Mouse (Mus musculus): ENCODE results near the gene Tmem234. TPM values are rescaled to one million over a fixed set of nuclear protein-coding genes. Genes with fewer than 3 reads are reported as not detected.

Tmem234 gene
- polyA plus RNA-seq, 1 experiment from 2014 or later: 168 TPM

GRCm38 (mm10) chr4:129622120-129622802 lies 21.8 kb downstream of the Tmem234 start:
- DNase-seq (ENCODE audit: low spot score) (no peak), ATAC-seq (ENCODE audit: low FRiP score, low TSS enrichment) (no peak)
- Histone ChIP-seq H3K27ac (replicated peaks) (0 out of 2 replicates have a peak overlapping the region, but pooled peaks have one; percentile 2), H3K9ac (ENCODE audit: low read length) (0 out of 2 replicates have a peak overlapping the region, but pooled peaks have one; percentile 1), H3K9me3 (ENCODE audit: control insufficient read depth, low read length) (no peaks in the 10 kb centered on the region), H3K4me3 (ENCODE audit: low read depth, low read length) (no peak overlapping the region), H3K4me1 (replicated peaks; ENCODE audit: control insufficient read depth, insufficient read depth) (peaks cover 10% of the 10 kb centered on the region; the same call in 1 of the 2 replicates), H3K36me3 (ENCODE audit: control insufficient read depth, insufficient read depth, low read length) (peaks cover 4% of the 10 kb centered on the region; the same call in 1 of the 2 replicates), H3K4me2 (replicated peaks; ENCODE audit: low read depth) (peak overlapping the region; percentile 81), H3K27me3 (ENCODE audit: control insufficient read depth, insufficient read depth, low read length) (no peaks in the 10 kb centered on the region)
- TF ChIP-seq CTCF (IDR thresholded peaks at IDR 0.05; ENCODE audit: low read depth) (no peak), EP300 (optimal IDR thresholded peaks at IDR 0.05) (no peak)
- 76% methylated on average over 11 of the region's 11 CpGs for WGBS

GRCm38 (mm10) chr4:129622803-129623535 lies 22.5 kb downstream of the Tmem234 start:
- H3K4me2 ChIP-seq (replicated peaks; ENCODE audit: low read depth): peak overlapping the region; percentile 81
- peak overlapping the region; percentile 66 for H3K9ac ChIP-seq (ENCODE audit: low read length)
- WGBS: 25% methylated on average over 8 of the region's 8 CpGs
- H3K9me3 ChIP-seq (ENCODE audit: control insufficient read depth, low read length): no peaks in the 10 kb centered on the region
- H3K27me3 ChIP-seq (ENCODE audit: control insufficient read depth, insufficient read depth, low read length): no peaks in the 10 kb centered on the region
- peak overlapping the region; percentile 92 for H3K27ac ChIP-seq (replicated peaks)
- H3K4me3 ChIP-seq (ENCODE audit: low read depth, low read length): peak overlapping the region; percentile 62
- no peak for TF ChIP-seq CTCF (IDR thresholded peaks at IDR 0.05; ENCODE audit: low read depth)
- TF ChIP-seq EP300 (optimal IDR thresholded peaks at IDR 0.05): no peak
- H3K4me1 ChIP-seq (replicated peaks; ENCODE audit: control insufficient read depth, insufficient read depth): peaks cover 10% of the 10 kb centered on the region; the same call in 1 of the 2 replicates
- DNase-seq (ENCODE audit: low spot score) (no peak), ATAC-seq (ENCODE audit: low FRiP score, low TSS enrichment) (no peak)
- H3K36me3 ChIP-seq (ENCODE audit: control insufficient read depth, insufficient read depth, low read length): peaks cover 7% of the 10 kb centered on the region

- H3K4me3 ChIP-seq (ENCODE audit: low read depth, low read length): peak within 1 kb of the TSS; percentile 62
- peak within 1 kb of the TSS; percentile 66 for H3K9ac ChIP-seq (ENCODE audit: low read length)
- no peaks in the 10 kb centered on the region for H3K27me3 ChIP-seq (ENCODE audit: control insufficient read depth, insufficient read depth, low read length)
- no peak for ATAC-seq (ENCODE audit: low FRiP score, low TSS enrichment)
- peaks cover 7% of the 10 kb centered on the region; the same call in 1 of the 2 replicates for H3K4me1 ChIP-seq (replicated peaks; ENCODE audit: control insufficient read depth, insufficient read depth)
- no peak for TF ChIP-seq EP300 (optimal IDR thresholded peaks at IDR 0.05)
- TF ChIP-seq CTCF (IDR thresholded peaks at IDR 0.05; ENCODE audit: low read depth): no peak
- peak within 1 kb of the TSS; percentile 81 for H3K4me2 ChIP-seq (replicated peaks; ENCODE audit: low read depth)
- WGBS: under 1% methylated on average over 10 of the region's 10 CpGs
- DNase-seq (ENCODE audit: low spot score): peak; percentile 45
- no peaks in the 10 kb centered on the region for H3K9me3 ChIP-seq (ENCODE audit: control insufficient read depth, low read length)
- H3K27ac ChIP-seq (replicated peaks): peak within 1 kb of the TSS; percentile 92
- H3K36me3 ChIP-seq (ENCODE audit: control insufficient read depth, insufficient read depth, low read length): peaks cover 14% of the 10 kb centered on the region
Observed at GRCm38 (mm10) chr4:129623681-129624091, 23.2 kb downstream of the Tmem234 start, which contains the start of gene Ccdc28b. Ccdc28b (minus strand) TSS chr4:129623947.

- DNase-seq (ENCODE audit: low spot score): peak; percentile 87
- peak; percentile 85 for ATAC-seq (ENCODE audit: low FRiP score, low TSS enrichment)
- Histone ChIP-seq H3K9ac (ENCODE audit: low read length) (peak overlapping the region; percentile 66), H3K9me3 (ENCODE audit: control insufficient read depth, low read length) (no peaks in the 10 kb centered on the region), H3K4me2 (replicated peaks; ENCODE audit: low read depth) (peak overlapping the region; percentile 81), H3K4me3 (ENCODE audit: low read depth, low read length) (peak overlapping the region; percentile 62), H3K27me3 (ENCODE audit: control insufficient read depth, insufficient read depth, low read length) (no peaks in the 10 kb centered on the region), H3K4me1 (replicated peaks; ENCODE audit: control insufficient read depth, insufficient read depth) (peaks cover 7% of the 10 kb centered on the region; the same call in 1 of the 2 replicates), H3K36me3 (ENCODE audit: control insufficient read depth, insufficient read depth, low read length) (peaks cover 22% of the 10 kb centered on the region), H3K27ac (replicated peaks) (peak overlapping the region; percentile 92)
- WGBS: under 1% methylated on average over 18 of the region's 18 CpGs
- TF ChIP-seq CTCF (IDR thresholded peaks at IDR 0.05; ENCODE audit: low read depth) (no peak), EP300 (optimal IDR thresholded peaks at IDR 0.05) (no peak)
Observed at GRCm38 (mm10) chr4:129624281-129625028, 24.0 kb downstream of the Tmem234 start.

- Histone ChIP-seq H3K4me3 (ENCODE audit: low read depth, low read length) (peak overlapping the region; percentile 62), H3K4me2 (replicated peaks; ENCODE audit: low read depth) (peak overlapping the region; percentile 81), H3K4me1 (replicated peaks; ENCODE audit: control insufficient read depth, insufficient read depth) (peaks cover 7% of the 10 kb centered on the region; the same call in 1 of the 2 replicates), H3K36me3 (ENCODE audit: control insufficient read depth, insufficient read depth, low read length) (peaks cover 23% of the 10 kb centered on the region), H3K9ac (ENCODE audit: low read length) (peak overlapping the region; percentile 2), H3K27ac (replicated peaks) (peak overlapping the region; percentile 92), H3K9me3 (ENCODE audit: control insufficient read depth, low read length) (no peaks in the 10 kb centered on the region), H3K27me3 (ENCODE audit: control insufficient read depth, insufficient read depth, low read length) (no peaks in the 10 kb centered on the region)
- peak; percentile 4; the same call in 1 of the 2 replicates for ATAC-seq (ENCODE audit: low FRiP score, low TSS enrichment)
- TF ChIP-seq EP300 (optimal IDR thresholded peaks at IDR 0.05) (no peak), CTCF (IDR thresholded peaks at IDR 0.05; ENCODE audit: low read depth) (no peak)
- no peak for DNase-seq (ENCODE audit: low spot score)
- 6% methylated on average over 6 of the region's 6 CpGs for WGBS
Observed at GRCm38 (mm10) chr4:129625029-129625370, 24.5 kb downstream of the Tmem234 start.

Data from stomach, postnatal 0 days (tissue).